Mouse (Mus musculus) layer of hippocampus, adult 18-20 months (tissue): Measurements from ENCODE around the gene Ypel1. TPM values are rescaled to one million over a fixed set of nuclear protein-coding genes. Genes with fewer than 3 reads are reported as not detected.

Experiments
- DNase-seq, 2 experiments: peaks; one replicate each; pipeline ENCODE4 v3.0.0; 2022; ENCODE audit warnings: low spot score in 2 of 2
- total RNA-seq, 2 experiments: library from RNA; stranded (reverse); gene quantifications; 2 replicates each; pipeline ENCODE4 v1.2.3; 2021

Ypel1 gene
- total RNA-seq, 2 experiments from 2014 or later = 35.7 to 36.5 TPM

DNA sequence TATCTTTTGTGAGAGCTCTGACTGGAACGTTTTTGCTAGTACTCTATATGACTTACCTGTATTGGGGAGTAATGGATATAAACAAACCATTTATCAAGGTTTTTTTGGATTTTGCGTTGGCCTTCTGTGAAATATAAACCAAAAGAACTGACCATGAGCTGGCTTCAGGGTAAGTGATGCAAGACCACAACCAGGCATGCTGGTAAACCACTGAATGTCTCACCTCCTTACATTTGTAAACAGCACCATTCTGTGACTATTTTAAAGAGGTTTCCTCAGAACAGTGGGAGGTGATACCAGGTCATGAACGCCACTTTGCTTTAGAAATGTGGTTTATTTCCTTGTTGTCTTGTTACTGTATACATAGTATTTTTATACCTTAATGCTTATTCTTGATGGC lies 16.7 kb downstream of the Ypel1 start:
- DNase-seq = no peak

DNA sequence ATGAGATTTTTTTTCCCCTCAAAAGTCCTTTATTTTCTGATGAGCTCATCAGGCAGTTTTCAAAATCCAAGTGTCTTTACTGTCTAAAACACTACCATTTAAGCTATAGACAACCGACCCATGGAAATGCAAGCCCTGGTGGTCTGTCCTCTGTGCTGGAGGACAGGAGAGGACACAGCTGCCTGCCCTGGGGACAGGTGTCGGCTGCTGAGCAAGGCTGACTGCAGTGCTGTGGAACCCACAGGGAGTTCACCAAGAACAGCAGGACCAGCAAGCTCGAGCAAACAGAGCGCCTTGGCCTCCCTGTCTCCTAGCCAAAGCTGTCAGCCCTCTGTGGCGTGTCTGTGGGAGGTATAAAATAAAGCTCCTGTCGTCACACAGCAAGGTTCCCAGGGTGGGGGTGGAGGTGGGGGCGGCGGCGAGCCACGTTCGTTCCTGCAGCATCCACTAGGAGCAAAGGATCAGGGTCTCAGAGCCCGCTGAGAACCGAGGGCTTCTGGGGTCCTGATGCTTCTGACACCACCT lies 17.2 kb downstream of the Ypel1 start:
- peak; percentile 52 to 67 for DNase-seq

DNA sequence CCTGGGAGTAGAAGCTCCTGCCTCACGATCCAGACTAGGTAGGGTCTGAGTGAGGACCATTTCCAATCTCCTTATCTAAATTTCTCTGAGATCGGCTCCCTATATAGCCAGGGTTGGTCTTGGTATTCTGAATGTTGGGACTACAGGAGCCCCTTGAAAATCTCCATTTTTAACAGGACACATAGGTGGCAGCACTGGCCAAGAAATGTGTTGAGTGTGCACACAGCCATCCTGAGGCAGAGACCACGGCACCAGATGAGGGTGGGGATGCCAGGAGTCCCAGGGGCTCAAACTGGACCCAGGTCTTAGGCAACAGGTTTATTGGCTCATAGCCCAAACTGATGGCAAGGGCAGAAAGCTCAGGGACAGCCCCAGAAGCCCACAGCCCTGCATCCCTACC lies 18.9 kb downstream of the Ypel1 start:
- no peak for DNase-seq

DNA sequence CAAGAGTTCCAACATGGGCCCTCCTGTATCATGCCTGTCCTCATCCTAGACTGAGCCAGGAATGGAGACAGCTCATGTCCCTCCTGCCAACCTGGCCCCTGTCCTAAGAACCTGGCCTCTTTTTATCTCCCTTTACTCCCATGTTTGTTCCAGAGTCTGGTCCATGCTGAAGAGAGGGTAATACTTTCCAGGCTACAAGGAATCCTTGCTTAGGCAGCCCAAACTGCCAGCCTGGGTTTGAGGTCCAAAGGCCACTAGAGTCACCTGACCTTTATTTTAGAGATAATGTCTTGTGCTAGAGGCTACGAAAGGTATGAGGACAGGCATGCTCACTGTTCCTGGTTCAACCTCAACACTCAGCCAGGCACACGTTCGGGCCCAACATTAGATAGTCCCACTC lies 27.4 kb downstream of the Ypel1 start:
- DNase-seq = no peak

DNA sequence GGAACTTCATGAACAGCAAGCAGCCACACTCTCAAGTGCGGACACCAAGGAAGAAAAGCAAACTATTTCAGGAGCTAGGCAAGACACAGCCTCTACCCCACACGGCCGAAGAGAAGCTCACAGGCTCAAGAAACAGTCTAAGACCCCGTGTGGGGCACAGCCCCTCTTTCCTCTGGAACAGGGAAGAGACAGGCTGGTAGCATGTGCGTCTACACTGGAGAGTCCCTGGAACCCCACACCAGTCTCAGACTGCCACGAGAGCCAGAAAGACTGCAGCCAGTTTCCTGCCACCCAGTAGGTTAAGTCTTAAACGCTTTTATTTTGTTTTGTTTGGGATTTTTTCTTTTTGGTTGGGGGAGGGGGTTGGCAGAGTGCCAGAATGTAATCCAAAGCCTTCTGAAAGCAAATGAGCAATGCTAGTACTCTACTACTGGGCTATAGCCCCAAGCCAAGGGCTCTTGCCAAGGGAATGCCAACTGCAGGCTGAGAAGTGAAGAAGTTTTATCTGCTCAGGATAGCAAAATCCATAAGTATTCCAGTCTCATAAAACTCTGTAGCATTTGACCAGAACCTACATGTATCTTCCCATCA lies 33.2 kb downstream of the Ypel1 start:
- DNase-seq = no peak

DNA sequence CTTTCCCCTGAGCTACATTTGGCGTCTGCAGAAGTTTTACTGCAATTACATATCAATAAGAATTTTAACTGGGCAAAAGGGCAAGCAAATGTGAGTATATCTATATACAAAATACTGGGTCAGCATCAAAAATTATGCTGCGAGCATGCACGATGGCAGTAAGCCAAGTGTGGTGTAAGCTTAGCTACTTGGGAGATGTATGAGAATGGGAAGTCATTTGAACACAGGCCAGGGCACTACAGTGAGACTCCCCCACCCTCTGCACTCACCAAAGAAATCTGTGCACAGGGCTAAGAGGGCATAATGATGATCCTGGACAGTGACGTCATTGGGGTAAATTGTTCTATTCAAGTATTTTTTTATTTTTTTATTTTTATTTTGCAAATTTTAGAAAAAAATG lies 35.1 kb downstream of the Ypel1 start:
- no peak for DNase-seq

DNA sequence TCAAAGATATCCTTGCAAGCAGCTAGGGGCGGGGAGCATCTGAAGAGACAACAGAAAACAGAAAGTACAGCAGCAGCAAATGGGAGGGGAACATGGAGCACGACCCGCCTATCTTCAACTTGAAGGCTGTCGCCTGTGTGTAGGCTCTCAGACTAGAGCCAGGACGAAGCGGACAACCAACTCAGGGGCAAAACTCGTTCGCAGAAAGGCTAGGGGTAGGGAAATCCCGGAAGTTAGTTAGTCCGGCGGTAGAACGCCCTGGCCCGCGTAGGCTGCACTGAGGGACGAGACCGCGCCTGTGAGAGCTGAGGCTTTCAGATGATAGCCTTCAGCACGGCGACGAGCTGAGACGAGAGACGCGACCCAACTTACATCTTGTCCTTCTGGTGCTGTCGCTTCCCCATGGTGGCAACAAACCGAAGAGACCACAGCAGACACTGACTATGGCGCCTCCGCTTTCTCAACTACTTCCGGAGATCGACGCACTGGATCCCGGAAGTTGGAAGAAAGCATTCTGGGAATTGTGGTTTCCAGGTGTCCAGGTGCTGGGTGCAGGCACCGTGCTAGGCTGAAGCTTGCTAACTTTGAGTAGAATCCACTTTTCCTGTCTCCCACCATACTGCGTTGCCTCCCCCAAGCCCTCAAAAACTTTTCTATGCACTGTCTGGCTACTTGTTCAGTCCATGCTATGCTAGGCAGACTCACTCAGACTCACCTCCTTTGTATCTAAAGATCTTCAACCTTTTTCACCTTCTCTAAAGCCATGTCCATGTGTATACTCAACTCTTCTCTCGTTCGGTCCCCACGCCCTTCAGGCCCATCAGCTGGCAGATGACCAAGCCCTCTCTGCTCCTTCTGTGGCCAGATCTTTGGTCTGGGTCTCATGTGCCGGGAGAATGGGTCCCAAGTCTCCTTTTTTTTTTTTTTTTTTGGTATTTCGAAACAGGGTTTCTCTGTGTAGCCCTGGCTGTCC lies 41.6 kb downstream of the Ypel1 start, which contains the start of gene Ppil2:
TSS of gene Ppil2 (minus strand) at position 487 of the 973 bp plus-strand sequence.
- DNase-seq = peak; percentile 70 to 84

DNA sequence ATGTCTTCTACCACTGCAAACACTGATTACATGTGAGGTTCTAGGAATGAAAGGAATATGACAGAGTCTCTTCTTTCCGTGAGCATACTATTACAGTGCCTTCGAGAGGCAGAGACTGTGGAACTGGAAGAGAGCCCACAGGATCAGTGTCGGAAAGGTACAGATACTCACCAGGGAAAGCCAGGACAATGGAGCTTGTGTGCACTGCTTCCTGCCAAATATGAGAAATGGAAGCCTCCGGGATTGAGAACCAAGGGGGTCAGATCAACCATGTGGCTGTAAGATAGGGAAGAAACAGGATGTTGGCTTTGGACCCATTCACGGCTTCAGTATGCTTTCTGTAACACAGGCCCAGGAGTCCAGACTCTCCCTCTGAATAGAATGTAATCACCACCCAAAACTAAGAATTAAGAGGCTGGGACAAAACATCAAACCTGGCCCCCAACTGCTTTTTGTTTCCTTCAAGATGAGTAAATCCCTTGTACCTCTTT lies 47.9 kb downstream of the Ypel1 start:
- DNase-seq = no peak

DNA sequence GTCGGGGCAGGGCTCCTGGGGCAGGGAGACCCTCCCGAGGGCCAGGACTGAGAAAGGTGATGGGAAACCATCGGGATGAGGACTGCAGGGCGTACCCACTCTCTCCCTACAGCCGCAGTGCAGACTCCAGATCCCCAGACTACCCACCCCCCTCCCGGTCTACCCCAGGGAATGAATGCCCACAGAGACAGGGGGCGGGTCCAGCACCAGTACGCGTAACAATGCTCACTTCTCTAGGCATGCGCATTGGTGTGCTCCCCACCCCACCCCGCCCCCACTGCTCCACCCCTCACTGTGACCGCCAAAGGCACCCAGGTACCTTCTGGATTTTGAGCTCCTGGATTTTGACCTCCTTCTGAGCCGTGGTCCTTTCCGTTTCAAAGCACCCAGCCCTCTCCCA lies 52.1 kb downstream of the Ypel1 start:
- DNase-seq = no peak

DNA sequence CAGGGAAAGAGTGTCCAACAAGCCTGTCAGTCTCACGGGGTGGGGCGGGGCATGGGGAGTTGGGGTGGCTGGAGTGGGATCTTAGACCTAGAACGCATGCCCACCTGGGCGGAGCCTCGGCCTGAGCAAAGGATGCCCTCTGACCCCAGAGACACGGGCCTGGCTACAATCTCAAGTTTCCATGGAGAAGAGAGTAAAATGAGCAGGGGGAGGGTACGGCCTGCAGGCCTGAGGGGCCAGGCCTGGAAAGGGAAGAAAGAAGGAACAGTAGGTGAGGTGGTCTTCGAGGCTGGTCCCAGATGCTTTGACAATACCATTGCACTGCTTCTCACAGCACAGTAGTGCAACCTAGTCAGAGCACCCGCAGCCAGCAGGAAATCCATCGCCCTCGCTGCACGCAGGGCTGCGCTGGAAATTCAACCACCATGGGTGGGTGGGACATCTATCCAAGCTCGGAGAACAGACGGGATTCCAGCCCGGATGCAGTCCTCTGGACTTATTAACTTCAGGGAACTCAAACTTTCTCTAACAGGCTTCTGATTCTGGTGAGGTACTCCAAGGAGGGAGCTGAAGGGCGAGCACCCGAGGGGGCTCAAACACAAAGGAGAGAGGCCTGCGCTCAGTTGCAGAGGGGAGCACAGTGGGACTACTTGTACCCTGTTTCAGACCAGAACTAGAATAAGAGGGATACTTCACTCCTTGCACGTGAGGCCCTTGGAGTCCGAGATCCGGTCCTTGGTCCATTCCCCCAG lies 54.8 kb downstream of the Ypel1 start:
- no peak for DNase-seq

DNA sequence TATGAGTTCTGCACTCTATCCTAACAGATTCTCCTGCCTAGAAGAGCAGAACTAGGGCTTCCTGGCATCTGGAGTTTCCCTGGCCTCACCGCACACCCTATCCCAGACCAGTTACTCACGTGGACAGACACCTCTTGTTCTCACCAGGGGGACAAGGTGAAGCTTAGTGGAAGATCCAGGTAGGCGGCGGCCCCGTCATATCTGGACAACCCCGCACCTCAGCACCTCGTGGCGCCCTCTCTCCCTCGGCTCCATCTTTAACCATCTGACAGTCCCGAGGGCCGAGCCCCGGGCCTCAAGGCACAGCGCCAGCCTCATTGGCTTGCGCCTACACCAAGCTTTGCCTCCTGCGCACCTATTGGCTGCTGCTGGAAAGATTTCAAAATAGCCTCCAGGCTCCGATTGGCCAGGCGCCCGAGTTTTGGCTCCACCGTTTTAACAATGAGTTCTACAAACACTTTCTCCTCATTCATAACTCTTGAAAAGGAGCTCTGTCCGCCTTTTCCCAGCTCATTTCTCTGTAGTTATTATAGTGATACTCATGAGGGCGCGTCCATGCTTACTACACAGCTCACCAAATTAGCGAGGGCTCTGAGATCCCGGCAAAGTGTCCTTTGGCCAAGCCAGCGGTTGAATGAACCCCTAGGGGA lies 55.5 kb downstream of the Ypel1 start, which contains the start of gene 2610318N02Rik:
TSS of gene 2610318N02Rik (minus strand) at position 297 of the 650 bp plus-strand sequence.
- DNase-seq = peak; percentile 42 to 56

DNA sequence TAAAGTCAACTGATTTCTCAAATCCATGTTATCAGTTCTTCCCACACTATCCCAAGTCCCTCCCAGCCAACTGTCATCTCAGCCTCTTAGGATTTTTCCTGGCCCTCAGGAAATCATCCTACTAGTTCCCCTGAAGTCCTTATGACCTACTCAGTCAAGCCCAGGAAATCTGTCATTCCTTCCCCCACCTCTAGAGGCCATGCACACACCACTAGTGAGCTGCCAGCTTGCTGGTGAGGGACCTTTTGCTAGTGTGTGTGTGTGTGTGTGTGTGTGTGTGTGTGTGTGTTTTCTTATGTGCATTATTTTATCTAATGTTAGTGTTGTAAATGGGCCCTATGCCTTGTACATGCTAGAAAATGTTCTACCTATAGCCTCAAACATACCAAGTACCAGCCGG lies 57.8 kb downstream of the Ypel1 start:
- peak in 1 of 2 experiments; percentile 67 for DNase-seq

DNA sequence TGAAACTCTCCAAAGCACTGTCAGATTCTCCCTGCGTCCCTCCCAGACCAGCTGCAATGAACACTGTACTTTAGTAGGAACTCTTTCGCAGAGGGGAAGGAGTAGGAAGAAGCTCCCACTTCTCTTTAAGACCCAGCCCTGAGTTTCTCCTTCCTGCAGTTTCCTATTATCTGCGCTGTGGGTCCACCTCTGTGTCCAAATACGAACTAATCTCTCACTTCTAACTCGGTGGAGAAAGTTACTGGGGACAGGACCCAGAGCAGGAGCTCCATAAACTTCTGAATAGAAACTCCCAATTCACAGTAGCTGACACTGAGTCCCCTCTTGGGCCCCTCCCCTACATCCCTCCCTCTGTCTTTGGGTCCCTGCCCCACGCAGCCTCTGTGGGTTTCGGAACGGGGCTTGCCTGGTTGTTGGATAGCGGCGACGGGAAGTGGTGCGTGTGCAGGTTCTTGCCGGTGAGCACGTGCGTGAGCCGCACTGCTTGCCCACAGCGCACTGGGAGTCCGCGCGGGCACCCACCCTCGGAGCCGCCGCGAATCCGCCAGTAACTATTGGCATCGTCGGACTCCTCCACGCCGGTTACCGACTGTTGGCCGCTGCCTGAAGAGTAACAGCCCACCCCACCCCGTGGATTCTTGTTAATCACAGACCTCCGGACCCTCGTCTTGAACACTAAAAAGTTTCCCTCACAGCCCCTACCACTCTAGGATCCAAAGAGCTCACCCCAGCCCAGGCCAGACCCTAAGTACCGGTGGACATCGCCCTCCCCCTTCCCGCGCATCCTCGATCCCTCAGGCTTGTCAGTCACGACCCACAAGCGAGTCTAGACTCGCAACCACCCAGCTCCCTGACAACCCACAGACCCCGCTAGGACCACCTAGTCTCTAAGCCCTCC lies 61.9 kb downstream of the Ypel1 start:
- peak in 1 of 2 experiments; percentile 30 for DNase-seq

DNA sequence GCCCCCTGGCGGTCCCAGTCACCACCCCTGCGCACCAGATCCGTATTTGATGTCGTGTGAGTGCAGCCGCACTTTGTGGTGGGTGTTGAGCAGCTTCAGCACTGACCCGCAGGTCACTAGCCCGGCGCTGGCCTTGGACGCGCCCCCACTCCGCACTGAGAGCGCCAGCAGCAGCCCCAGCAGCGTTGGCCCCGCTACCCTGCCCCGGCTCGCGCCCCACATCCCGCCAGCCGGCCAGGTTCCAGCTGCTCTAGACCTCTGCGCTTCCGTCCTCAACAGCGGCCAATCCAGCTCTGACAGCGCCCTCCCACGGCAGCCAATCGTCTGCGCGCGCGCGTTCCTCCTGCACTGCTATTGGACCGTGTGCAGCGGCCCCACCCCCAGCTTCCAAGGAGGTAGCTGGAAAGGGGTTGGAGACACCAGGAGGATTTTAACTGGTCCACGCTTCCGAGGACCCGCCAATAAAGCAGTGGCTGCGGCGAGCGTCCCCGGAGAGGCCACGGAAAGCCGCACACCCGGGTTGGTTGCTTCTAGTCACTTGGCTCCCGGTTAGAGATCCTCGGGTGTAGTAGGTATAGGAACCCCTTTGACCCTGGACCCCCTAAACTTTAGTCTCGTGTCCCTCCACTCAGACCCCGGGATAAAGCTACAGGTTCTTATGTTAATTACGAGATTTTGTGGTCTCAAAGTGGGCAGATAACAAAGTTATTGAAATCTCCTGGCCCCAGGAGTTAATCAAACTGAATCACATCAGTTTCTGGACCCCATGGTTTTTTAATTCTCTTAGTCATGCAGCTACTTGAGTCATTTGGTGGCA lies 62.8 kb downstream of the Ypel1 start, which contains the start of gene Sdf2l1:
TSS of gene Sdf2l1 (minus strand) at position 295 of the 817 bp plus-strand sequence.
- DNase-seq = peak; percentile 96 to 99

DNA sequence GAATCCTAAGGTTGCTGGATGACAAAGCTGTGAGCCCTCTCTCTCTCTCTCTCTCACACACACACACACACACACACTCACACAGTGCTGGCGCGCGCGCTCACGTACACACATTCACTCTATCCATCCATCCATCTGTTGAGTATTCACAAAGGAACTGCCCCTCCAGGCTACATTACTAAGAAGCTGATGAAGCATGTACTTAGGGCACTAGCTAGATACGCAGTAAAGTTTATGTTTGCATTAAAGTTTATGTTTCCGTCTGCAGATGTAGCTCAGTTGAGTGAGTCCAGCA lies 63.4 kb downstream of the Ypel1 start:
- DNase-seq = no peak
